Mouse (Mus musculus) liver, embryonic 13.5 days (tissue): ENCODE data around the gene Atp8b4. TPM values are rescaled to one million over a fixed set of nuclear protein-coding genes. Genes with fewer than 3 reads are reported as not detected.

ENCODE experiments used
- ATAC-seq: fragments of 200-750 bp; cut with Nextera tagmentation; 2 replicates; pipeline ENCODE4 v1.8.0; 2017; ENCODE audit warnings: low read depth, mild to moderate bottlenecking, moderate number of reproducible peaks, moderate library complexity
- DNase-seq: peaks from one replicate; pipeline ENCODE4 v3.0.0; 2022
- H3K27ac ChIP-seq: fragments of 300-500 bp; sonication (generic); 2 replicates; pipeline ENCODE4 v1.5.1; 2015; ENCODE audit warnings: moderate library complexity, mild to moderate bottlenecking, inconsistent platforms
- H3K27me3 ChIP-seq: fragments of 300-500 bp; sonication (generic); 2 replicates; pipeline ENCODE4 v1.6.1; 2015; ENCODE audit warnings: mild to moderate bottlenecking, inconsistent platforms
- H3K36me3 ChIP-seq: fragments of 300-500 bp; sonication (generic); 2 replicates; pipeline ENCODE4 v1.6.1; 2015; ENCODE audit warnings: mild to moderate bottlenecking, inconsistent platforms
- H3K4me1 ChIP-seq: fragments of 300-500 bp; sonication (generic); replicated peaks from 2 replicates; pipeline ENCODE4 v1.6.1; 2015; ENCODE audit warnings: inconsistent platforms
- H3K4me2 ChIP-seq: fragments of 300-500 bp; sonication (generic); 2 replicates; pipeline ENCODE4 v1.6.1; 2015; ENCODE audit warnings: inconsistent platforms, mild to moderate bottlenecking, moderate library complexity
- H3K4me3 ChIP-seq: fragments of 300-500 bp; sonication (generic); replicated peaks from 2 replicates; pipeline ENCODE4 v1.5.1; 2015; ENCODE audit warnings: mild to moderate bottlenecking, inconsistent platforms
- H3K9ac ChIP-seq: fragments of 300-500 bp; sonication (generic); 2 replicates; pipeline ENCODE4 v1.6.1; 2015; ENCODE audit warnings: mild to moderate bottlenecking, inconsistent platforms
- H3K9me3 ChIP-seq: fragments of 300-500 bp; sonication (generic); replicated peaks from 2 replicates; pipeline ENCODE4 v1.6.1; 2016; ENCODE audit warnings: inconsistent platforms
- WGBS: fragments of 180-500 bp; shearing (Covaris S2); methylation state at CpG from one replicate; pipeline ENCODE4 v1.1.7; 2015; ENCODE audit not compliant: insufficient replicate concordance; 5-methylcytosine and 5-hydroxymethylcytosine counted together
- polyA plus RNA-seq: library from polyadenylated mRNA; unstranded; fragments of >200 nt; fragmentation: Nextera tagmentation; extraction: Ambion mirVana; gene quantifications from 2 replicates; pipeline ENCODE4 v1.2.1, GENCODE M21; 2015

Atp8b4 gene
- polyA plus RNA-seq, 1 experiment from 2014 or later, result 4.6 TPM

- no peaks in the 10 kb centered on the region for H3K27me3 ChIP-seq
- H3K9me3 ChIP-seq, result no peaks in the 10 kb centered on the region
- 33% methylated on average over 8 of the region's 8 CpGs for WGBS
- no peaks in the 10 kb centered on the region for H3K4me1 ChIP-seq
- no peak for DNase-seq
- no peak overlapping the region for H3K9ac ChIP-seq
- no peak overlapping the region for H3K4me2 ChIP-seq
- no peak overlapping the region for H3K27ac ChIP-seq
- no peak overlapping the region for H3K4me3 ChIP-seq
- ATAC-seq, result no peak
- H3K36me3 ChIP-seq, result no peaks in the 10 kb centered on the region
Observed at GRCm38 (mm10) chr2:126387458-126388037, 112.9 kb downstream of the Atp8b4 start.

GRCm38 (mm10) chr2:126386056-126386455 lies 114.4 kb downstream of the Atp8b4 start:
- no peaks in the 10 kb centered on the region for H3K9me3 ChIP-seq
- H3K9ac ChIP-seq, result no peak overlapping the region
- H3K4me2 ChIP-seq, result no peak overlapping the region
- H3K36me3 ChIP-seq, result no peaks in the 10 kb centered on the region
- no peak overlapping the region for H3K4me3 ChIP-seq
- no peak overlapping the region for H3K27ac ChIP-seq
- no peak for DNase-seq
- no peaks in the 10 kb centered on the region for H3K27me3 ChIP-seq
- H3K4me1 ChIP-seq, result no peaks in the 10 kb centered on the region
- ATAC-seq, result no peak

- no peak overlapping the region for H3K4me2 ChIP-seq
- no peaks in the 10 kb centered on the region for H3K36me3 ChIP-seq
- no peaks in the 10 kb centered on the region for H3K27me3 ChIP-seq
- 74% methylated on average over 5 of the region's 5 CpGs for WGBS
- no peaks in the 10 kb centered on the region for H3K4me1 ChIP-seq
- H3K4me3 ChIP-seq, result no peak overlapping the region
- no peaks in the 10 kb centered on the region for H3K9me3 ChIP-seq
- ATAC-seq, result no peak
- no peak overlapping the region for H3K27ac ChIP-seq
- no peak for DNase-seq
- H3K9ac ChIP-seq, result no peak overlapping the region
Observed at GRCm38 (mm10) chr2:126380300-126380699, 120.2 kb downstream of the Atp8b4 start.

- Histone ChIP-seq H3K27me3 (no peaks in the 10 kb centered on the region), H3K9me3 (no peaks in the 10 kb centered on the region), H3K4me3 (no peak overlapping the region), H3K27ac (no peak overlapping the region), H3K9ac (no peak overlapping the region), H3K4me2 (no peak overlapping the region), H3K36me3 (no peaks in the 10 kb centered on the region), H3K4me1 (no peaks in the 10 kb centered on the region)
- ATAC-seq (no peak), DNase-seq (no peak)
- 64% methylated on average over 8 of the region's 8 CpGs for WGBS
Observed at GRCm38 (mm10) chr2:126371634-126372033, 128.8 kb downstream of the Atp8b4 start.

GRCm38 (mm10) chr2:126369815-126370214 lies 130.7 kb downstream of the Atp8b4 start:
- no peak overlapping the region for H3K27ac ChIP-seq
- no peaks in the 10 kb centered on the region for H3K27me3 ChIP-seq
- no peak for ATAC-seq
- DNase-seq, result no peak
- H3K4me3 ChIP-seq, result no peak overlapping the region
- no peak overlapping the region for H3K9ac ChIP-seq
- no peaks in the 10 kb centered on the region for H3K9me3 ChIP-seq
- no peaks in the 10 kb centered on the region for H3K36me3 ChIP-seq
- H3K4me2 ChIP-seq, result no peak overlapping the region
- 17% methylated on average over 4 of the region's 4 CpGs for WGBS
- H3K4me1 ChIP-seq, result peaks cover under 1% of the 10 kb centered on the region; the same call in 1 of the 2 replicates

- Histone ChIP-seq H3K27me3 (no peaks in the 10 kb centered on the region), H3K4me1 (peaks cover 24% of the 10 kb centered on the region), H3K9ac (no peak overlapping the region), H3K4me2 (no peak overlapping the region), H3K27ac (0 out of 2 replicates have a peak overlapping the region, but pooled peaks have one; percentile 8), H3K4me3 (no peak overlapping the region), H3K36me3 (no peaks in the 10 kb centered on the region), H3K9me3 (no peaks in the 10 kb centered on the region)
- no peak for DNase-seq
- ATAC-seq, result peak; percentile 78
- WGBS, result 63% methylated on average over 14 of the region's 14 CpGs
Observed at GRCm38 (mm10) chr2:126363745-126364725, 136.4 kb downstream of the Atp8b4 start.

GRCm38 (mm10) chr2:126363050-126363744 lies 137.3 kb downstream of the Atp8b4 start:
- H3K4me3 ChIP-seq, result no peak overlapping the region
- 24% methylated on average over 7 of the region's 7 CpGs for WGBS
- no peak overlapping the region for H3K9ac ChIP-seq
- ATAC-seq (peak; percentile 32), DNase-seq (peak; percentile 48)
- H3K9me3 ChIP-seq, result no peaks in the 10 kb centered on the region
- no peaks in the 10 kb centered on the region for H3K36me3 ChIP-seq
- H3K4me1 ChIP-seq, result peaks cover 24% of the 10 kb centered on the region
- H3K27me3 ChIP-seq, result no peaks in the 10 kb centered on the region
- 0 out of 2 replicates have a peak overlapping the region, but pooled peaks have one; percentile 8 for H3K27ac ChIP-seq
- H3K4me2 ChIP-seq, result no peak overlapping the region

- WGBS, result 41% methylated on average over 21 of the region's 21 CpGs
- peak overlapping the region; percentile 2; the same call in 1 of the 2 replicates for H3K27ac ChIP-seq
- no peaks in the 10 kb centered on the region for H3K27me3 ChIP-seq
- H3K4me1 ChIP-seq, result peaks cover 24% of the 10 kb centered on the region
- no peaks in the 10 kb centered on the region for H3K9me3 ChIP-seq
- no peaks in the 10 kb centered on the region for H3K36me3 ChIP-seq
- no peak for DNase-seq
- ATAC-seq, result no peak
- H3K4me3 ChIP-seq, result no peak overlapping the region
- H3K4me2 ChIP-seq, result no peak overlapping the region
- no peak overlapping the region for H3K9ac ChIP-seq
Observed at GRCm38 (mm10) chr2:126361131-126361810, 139.2 kb downstream of the Atp8b4 start.

- ATAC-seq (no peak), DNase-seq (no peak)
- WGBS, result 65% methylated on average over 6 of the region's 6 CpGs
Observed at GRCm38 (mm10) chr2:126360688-126361087, 139.8 kb downstream of the Atp8b4 start.

GRCm38 (mm10) chr2:126359965-126360364 lies 140.5 kb downstream of the Atp8b4 start:
- Histone ChIP-seq H3K9ac (no peak overlapping the region), H3K4me3 (no peak overlapping the region), H3K27ac (no peak overlapping the region), H3K36me3 (no peaks in the 10 kb centered on the region), H3K4me1 (peaks cover 24% of the 10 kb centered on the region), H3K4me2 (no peak overlapping the region), H3K27me3 (no peaks in the 10 kb centered on the region), H3K9me3 (no peaks in the 10 kb centered on the region)
- ATAC-seq (no peak), DNase-seq (no peak)
- WGBS, result 61% methylated on average over 3 of the region's 3 CpGs

More at GRCm38 (mm10) chr2:126360688-126361087, 139.8 kb downstream of the Atp8b4 start:
- H3K9ac ChIP-seq, result no peak overlapping the region
- H3K27ac ChIP-seq, result no peak overlapping the region
- no peak overlapping the region for H3K4me2 ChIP-seq
- H3K27me3 ChIP-seq, result no peaks in the 10 kb centered on the region
- no peak overlapping the region for H3K4me3 ChIP-seq
- H3K36me3 ChIP-seq, result no peaks in the 10 kb centered on the region
- peaks cover 24% of the 10 kb centered on the region for H3K4me1 ChIP-seq
- no peaks in the 10 kb centered on the region for H3K9me3 ChIP-seq

GRCm38 (mm10) chr2:126359278-126359677 lies 141.2 kb downstream of the Atp8b4 start:
- Histone ChIP-seq H3K4me1 (peaks cover 18% of the 10 kb centered on the region), H3K4me3 (no peak overlapping the region), H3K9me3 (no peaks in the 10 kb centered on the region), H3K9ac (no peak overlapping the region), H3K4me2 (no peak overlapping the region), H3K27ac (no peak overlapping the region), H3K27me3 (no peaks in the 10 kb centered on the region), H3K36me3 (no peaks in the 10 kb centered on the region)
- DNase-seq (no peak), ATAC-seq (no peak)
- WGBS, result 61% methylated on average over 1 of the region's 1 CpGs
